Mouse (Mus musculus) heart, embryonic 12.5 days (tissue): ENCODE results near the gene Gucy2d. TPM values are rescaled to one million over a fixed set of nuclear protein-coding genes. Genes with fewer than 3 reads are reported as not detected.

Experiments used
- ATAC-seq: fragments of 200-750 bp; cut with Nextera tagmentation; 2 replicates; pipeline ENCODE4 v1.8.0; 2017; ENCODE audit warnings: moderate TSS enrichment, moderate library complexity; ENCODE audit not compliant: insufficient number of reproducible peaks, low FRiP score
- H3K27ac ChIP-seq: fragments of 300-500 bp; sonication (generic); 2 replicates; pipeline ENCODE4 v1.5.1; 2016; ENCODE audit warnings: mild to moderate bottlenecking, moderate library complexity; ENCODE audit not compliant: poor library complexity, severe bottlenecking
- H3K27me3 ChIP-seq: fragments of 300-500 bp; sonication (generic); replicated peaks from 2 replicates; pipeline ENCODE4 v1.6.1; 2016; ENCODE audit warnings: mild to moderate bottlenecking, moderate library complexity
- H3K36me3 ChIP-seq: fragments of 300-500 bp; sonication (generic); 2 replicates; pipeline ENCODE4 v1.6.1; 2016; ENCODE audit warnings: mild to moderate bottlenecking, moderate library complexity
- H3K4me1 ChIP-seq: fragments of 300-500 bp; sonication (generic); replicated peaks from 2 replicates; pipeline ENCODE4 v1.6.1; 2016; ENCODE audit warnings: mild to moderate bottlenecking
- H3K4me2 ChIP-seq: fragments of 300-500 bp; sonication (generic); 2 replicates; pipeline ENCODE4 v1.6.1; 2016; ENCODE audit warnings: mild to moderate bottlenecking, moderate library complexity
- H3K4me3 ChIP-seq: fragments of 300-500 bp; sonication (generic); 2 replicates; pipeline ENCODE4 v1.5.1; 2016; ENCODE audit warnings: mild to moderate bottlenecking
- H3K9ac ChIP-seq: fragments of 300-500 bp; sonication (generic); 2 replicates; pipeline ENCODE4 v1.6.1; 2016; ENCODE audit warnings: mild to moderate bottlenecking, moderate library complexity
- H3K9me3 ChIP-seq: fragments of 300-500 bp; sonication (generic); replicated peaks from 2 replicates; pipeline ENCODE4 v1.6.1; 2016; ENCODE audit warnings: mild to moderate bottlenecking, moderate library complexity
- WGBS: fragments of 180-500 bp; shearing (Covaris S2); methylation state at CpG from one replicate; pipeline ENCODE4 v1.1.7; 2016; 5-methylcytosine and 5-hydroxymethylcytosine counted together
- polyA plus RNA-seq: library from polyadenylated mRNA; unstranded; fragments of >200 nt; fragmentation: Nextera tagmentation; extraction: Ambion mirVana; gene quantifications from 2 replicates; pipeline ENCODE4 v1.2.1, GENCODE M21; 2016

Gene Gucy2d
- polyA plus RNA-seq, 1 experiment from 2014 or later, result not detected

- peaks cover 39% of the 10 kb centered on the region for H3K4me1 ChIP-seq
- H3K9ac ChIP-seq, result 0 out of 2 replicates have a peak overlapping the region, but pooled peaks have one; percentile 34
- no peaks in the 10 kb centered on the region for H3K9me3 ChIP-seq
- peak overlapping the region; percentile 57; the same call in 1 of the 2 replicates for H3K27ac ChIP-seq
- no peak overlapping the region for H3K4me3 ChIP-seq
- no peaks in the 10 kb centered on the region for H3K27me3 ChIP-seq
- 11% methylated on average over 7 of the region's 7 CpGs for WGBS
- no peaks in the 10 kb centered on the region for H3K36me3 ChIP-seq
- H3K4me2 ChIP-seq, result no peak overlapping the region
- peak; percentile 45; the same call in 1 of the 2 replicates for ATAC-seq
Observed at GRCm38 (mm10) chr7:98523813-98524361, 83.7 kb downstream of the Gucy2d start.

GRCm38 (mm10) chr7:98524401-98524800 is 84.2 kb downstream of the Gucy2d start:
- Histone ChIP-seq H3K9ac (0 out of 2 replicates have a peak overlapping the region, but pooled peaks have one; percentile 34), H3K36me3 (no peaks in the 10 kb centered on the region), H3K27ac (peak overlapping the region; percentile 57; the same call in 1 of the 2 replicates), H3K4me2 (no peak overlapping the region), H3K4me1 (peaks cover 39% of the 10 kb centered on the region), H3K27me3 (no peaks in the 10 kb centered on the region), H3K9me3 (no peaks in the 10 kb centered on the region), H3K4me3 (no peak overlapping the region)
- 39% methylated on average over 6 of the region's 6 CpGs for WGBS
- no peak for ATAC-seq

GRCm38 (mm10) chr7:98524869-98525699 is 84.9 kb downstream of the Gucy2d start:
- 66% methylated on average over 6 of the region's 6 CpGs for WGBS
- Histone ChIP-seq H3K27me3 (no peaks in the 10 kb centered on the region), H3K9ac (no peak overlapping the region), H3K4me2 (no peak overlapping the region), H3K4me3 (no peak overlapping the region), H3K4me1 (peaks cover 39% of the 10 kb centered on the region), H3K27ac (peak overlapping the region; percentile 16; the same call in 1 of the 2 replicates), H3K9me3 (no peaks in the 10 kb centered on the region), H3K36me3 (no peaks in the 10 kb centered on the region)
- no peak for ATAC-seq

Other genes starting within 250 kb of the Gucy2d start
- gene B3gnt6, start 240.9 kb upstream of the Gucy2d start, polyA plus RNA-seq, result 0.10 TPM in 1 of 2 replicates, not detected in the other
- 22.9 and 23.2 TPM in 2 replicates for gene Acer3, start 119.2 kb upstream of the Gucy2d start, polyA plus RNA-seq
- gene Tsku, start 79.1 kb upstream of the Gucy2d start, polyA plus RNA-seq, result 6.3 and 7.0 TPM in 2 replicates
- gene Lrrc32, start 48.9 kb downstream of the Gucy2d start, polyA plus RNA-seq, result 7.5 TPM in 2 replicates
- 28.2 and 34.1 TPM in 2 replicates for gene Emsy, start 216.4 kb downstream of the Gucy2d start, polyA plus RNA-seq